Mouse (Mus musculus) bone marrow macrophage, adult 2 months (primary cell): ENCODE measurements around the gene Hepacam. TPM values are rescaled to one million over a fixed set of nuclear protein-coding genes. Genes with fewer than 3 reads are reported as not detected.
A peak's percentile ranks its signal among the peaks of the same experiment; 100 is the strongest.

Source experiments
- H3K27ac ChIP-seq: 2 replicates; pipeline ENCODE4 v1.5.1; 2012; ENCODE audit warnings: low read depth, low read length; ENCODE audit not compliant: insufficient read depth
- H3K4me1 ChIP-seq: 2 replicates; pipeline ENCODE4 v1.6.1; 2012; ENCODE audit warnings: low read length; ENCODE audit not compliant: control insufficient read depth, insufficient read depth
- H3K4me3 ChIP-seq: 2 replicates; pipeline ENCODE4 v1.5.1; 2012; ENCODE audit warnings: mild to moderate bottlenecking, low read length, moderate library complexity; ENCODE audit not compliant: insufficient read depth
- CTCF ChIP-seq: IDR thresholded peaks from 2 replicates; pipeline ENCODE4 v1.5.1; 2012; ENCODE audit warnings: low read depth, mild to moderate bottlenecking, low read length, moderate library complexity
- POLR2A ChIP-seq: IDR thresholded peaks from 2 replicates; pipeline ENCODE4 v1.6.1; 2012; ENCODE audit warnings: mild to moderate bottlenecking, low read depth, low read length, borderline replicate concordance
- polyA plus RNA-seq: library from polyadenylated mRNA; stranded (reverse); fragments of >200 nt; gene quantifications from 2 replicates; pipeline ENCODE4 v1.2.4, GENCODE M21; 2012; ENCODE audit not compliant: missing spikeins, insufficient read depth, insufficient read length

The Hepacam gene
- polyA plus RNA-seq, result not detected in 2 replicates

GRCm38 (mm10) chr9:37367301-37368080, at the start of gene Hepacam:
Hepacam (plus strand) TSS chr9:37367351.
- Histone ChIP-seq H3K4me1 (no peaks in the 10 kb centered on the region), H3K4me3 (no peak within 1 kb of the TSS), H3K27ac (no peak within 1 kb of the TSS)
- TF ChIP-seq POLR2A (no peak), CTCF (no peak)

DNA sequence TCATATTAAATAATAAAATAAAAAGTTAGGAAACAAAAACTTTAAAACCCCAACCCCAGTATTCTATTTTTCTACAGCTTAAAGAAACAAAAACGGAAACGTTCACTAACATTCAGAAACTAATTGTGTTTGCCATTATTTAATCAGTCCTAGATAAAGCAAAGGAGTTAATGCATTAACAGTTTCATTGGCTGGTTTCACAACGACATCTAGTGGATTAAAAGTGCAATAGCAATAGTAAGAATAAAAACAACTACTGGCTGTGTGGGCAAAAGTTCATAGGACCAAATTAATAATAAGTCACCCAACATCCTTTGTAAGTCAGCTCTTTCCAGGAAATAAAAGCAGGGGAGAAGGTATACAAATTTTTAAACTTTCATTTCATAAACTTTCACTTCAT, 37.7 kb upstream of the Hepacam start:
- TF ChIP-seq POLR2A (no peak), CTCF (no peak)
- Histone ChIP-seq H3K27ac (no peak overlapping the region), H3K4me3 (no peak overlapping the region), H3K4me1 (peaks cover 2% of the 10 kb centered on the region; the same call in 1 of the 2 replicates)

GRCm38 (mm10) chr9:37345406-37345805, 21.7 kb upstream of the Hepacam start:
- Histone ChIP-seq H3K4me1 (peaks cover 5% of the 10 kb centered on the region; the same call in 1 of the 2 replicates), H3K27ac (no peak overlapping the region), H3K4me3 (no peak overlapping the region)
- TF ChIP-seq CTCF (no peak), POLR2A (no peak)

- peaks cover 11% of the 10 kb centered on the region; the same call in 1 of the 2 replicates for H3K4me1 ChIP-seq
- H3K27ac ChIP-seq, result peak overlapping the region; percentile 71
- TF ChIP-seq POLR2A, result no peak
- peak overlapping the region; percentile 92 for H3K4me3 ChIP-seq
These were observed 19.8 kb upstream of the Hepacam start for GRCm38 (mm10) chr9:37347184-37347987.

DNA sequence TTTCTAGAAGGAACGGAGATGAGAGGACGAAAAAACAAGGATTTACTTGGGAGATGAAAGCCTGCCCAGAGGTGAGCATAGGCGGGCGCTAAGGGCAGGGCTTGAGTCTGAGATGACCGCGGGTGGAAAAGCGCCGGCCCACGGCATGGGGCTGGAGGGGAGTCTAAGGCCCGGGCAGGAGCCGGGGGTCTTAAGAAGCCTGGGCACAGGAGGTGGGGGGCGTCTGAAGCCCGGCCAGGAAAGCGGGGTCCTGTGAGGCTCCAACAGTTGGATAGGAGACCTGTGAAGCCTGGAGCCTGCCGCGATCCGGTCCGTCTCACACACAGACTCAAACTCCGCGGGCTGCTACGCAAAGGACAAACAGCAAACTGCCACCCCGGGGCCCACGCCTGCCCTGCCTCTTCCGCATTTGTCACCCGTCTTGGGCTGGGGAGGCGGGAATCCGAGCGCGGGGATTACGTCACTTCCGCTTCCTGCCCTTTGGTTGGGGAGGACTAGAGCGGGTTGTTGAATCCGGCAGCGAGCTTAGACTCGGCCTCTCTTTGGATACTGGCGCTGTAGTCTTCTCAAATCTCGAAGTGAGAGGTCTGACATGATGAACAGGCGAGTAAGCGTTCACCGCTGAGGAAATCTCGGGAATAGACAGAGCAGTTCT, 19.0 kb upstream of the Hepacam start, which contains the start of gene Ccdc15:
Gene Ccdc15 (minus strand): TSS at position 445 of the 655 bp plus-strand sequence.
- Histone ChIP-seq H3K4me1 (peaks cover 11% of the 10 kb centered on the region; the same call in 1 of the 2 replicates), H3K27ac (peak within 1 kb of the TSS; percentile 83), H3K4me3 (peak within 1 kb of the TSS; percentile 92)
- TF ChIP-seq CTCF (no peak), POLR2A (no peak)

DNA sequence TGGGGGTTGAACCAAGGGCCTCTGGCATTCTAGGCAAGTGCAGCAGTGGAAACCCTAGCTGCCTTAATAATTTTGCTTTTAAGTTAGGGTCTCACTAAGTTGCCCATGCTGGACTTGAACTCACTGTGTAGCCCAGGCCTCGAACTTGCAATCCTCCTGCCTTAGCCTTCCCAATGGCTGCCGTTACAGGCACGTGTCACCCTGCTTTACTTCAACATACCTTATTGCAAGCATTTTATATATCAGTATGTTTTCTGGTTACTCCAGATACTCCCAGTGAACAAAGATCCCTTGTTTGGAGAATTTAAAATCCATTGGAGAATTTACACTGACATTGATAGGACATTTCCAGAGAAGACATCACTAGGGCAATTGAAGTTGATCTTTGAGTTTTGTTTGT, 18.1 kb upstream of the Hepacam start:
- Histone ChIP-seq H3K4me1 (peaks cover 11% of the 10 kb centered on the region; the same call in 1 of the 2 replicates), H3K4me3 (peak overlapping the region; percentile 92), H3K27ac (no peak overlapping the region)
- no peak for TF ChIP-seq CTCF
- no peak for TF ChIP-seq POLR2A

DNA sequence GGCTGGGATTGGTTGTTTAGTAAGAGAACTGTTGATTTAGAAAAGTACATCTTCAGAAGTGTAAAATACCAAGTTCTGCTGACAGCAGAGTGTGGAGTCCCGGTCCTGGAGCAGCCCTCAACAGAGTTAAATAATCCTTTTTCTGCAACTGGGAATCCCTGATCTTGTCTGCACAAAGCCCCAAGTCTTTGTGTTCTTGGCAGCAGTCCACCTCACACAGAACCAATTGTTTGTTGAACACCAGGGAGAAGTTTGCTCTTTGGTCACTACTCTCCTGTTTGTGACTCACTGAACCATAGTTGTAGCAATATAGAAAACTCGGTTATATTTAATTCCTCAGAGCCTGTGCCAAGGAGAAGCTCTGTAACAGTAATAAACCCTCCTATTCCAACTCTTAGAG, 15.9 kb upstream of the Hepacam start:
- H3K27ac ChIP-seq, result no peak overlapping the region
- peaks cover 11% of the 10 kb centered on the region; the same call in 1 of the 2 replicates for H3K4me1 ChIP-seq
- H3K4me3 ChIP-seq, result no peak overlapping the region
- TF ChIP-seq POLR2A, result no peak
- no peak for TF ChIP-seq CTCF

DNA sequence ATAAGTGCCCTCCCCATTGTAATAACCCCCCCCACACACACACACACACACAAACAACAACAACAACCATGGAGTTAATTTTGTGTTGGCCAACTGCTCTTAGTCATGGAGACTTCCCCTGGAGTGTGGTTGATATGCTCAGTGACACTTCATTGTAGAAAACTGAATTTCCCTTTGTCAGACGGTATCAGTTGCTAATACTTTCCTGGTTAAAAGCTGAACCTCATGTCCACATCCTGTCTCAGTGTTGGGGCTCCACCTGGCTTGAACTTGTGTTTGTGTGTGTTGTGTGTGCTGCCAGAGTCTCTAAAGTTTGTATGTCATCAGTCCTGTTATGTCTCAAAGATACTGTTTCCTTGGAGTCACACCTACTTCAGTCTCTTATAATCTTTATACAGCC, 12.7 kb upstream of the Hepacam start:
- TF ChIP-seq POLR2A, result no peak
- no peak for TF ChIP-seq CTCF
- peaks cover 8% of the 10 kb centered on the region; the same call in 1 of the 2 replicates for H3K4me1 ChIP-seq
- no peak overlapping the region for H3K27ac ChIP-seq
- no peak overlapping the region for H3K4me3 ChIP-seq

GRCm38 (mm10) chr9:37358713-37359330, 8.3 kb upstream of the Hepacam start:
- no peaks in the 10 kb centered on the region for H3K4me1 ChIP-seq
- no peak overlapping the region for H3K4me3 ChIP-seq
- no peak overlapping the region for H3K27ac ChIP-seq
- no peak for TF ChIP-seq CTCF
- no peak for TF ChIP-seq POLR2A
